Mouse (Mus musculus) cerebellum, adult 2 months (tissue): ENCODE data around the gene Zfp316.

Experiments used
- CTCF ChIP-seq: fragments of 200-500 bp; IDR thresholded peaks from 2 replicates; pipeline ENCODE4 v1.5.1; 2011; ENCODE audit warnings: low read depth, mild to moderate bottlenecking, control low read depth, low read length, moderate library complexity, borderline replicate concordance; ENCODE audit not compliant: insufficient read depth
- POLR2A ChIP-seq: fragments of 200-500 bp; IDR thresholded peaks from 2 replicates; pipeline ENCODE4 v1.6.1; 2011; ENCODE audit warnings: low read length, control low read depth, borderline replicate concordance; ENCODE audit not compliant: insufficient read depth

DNA sequence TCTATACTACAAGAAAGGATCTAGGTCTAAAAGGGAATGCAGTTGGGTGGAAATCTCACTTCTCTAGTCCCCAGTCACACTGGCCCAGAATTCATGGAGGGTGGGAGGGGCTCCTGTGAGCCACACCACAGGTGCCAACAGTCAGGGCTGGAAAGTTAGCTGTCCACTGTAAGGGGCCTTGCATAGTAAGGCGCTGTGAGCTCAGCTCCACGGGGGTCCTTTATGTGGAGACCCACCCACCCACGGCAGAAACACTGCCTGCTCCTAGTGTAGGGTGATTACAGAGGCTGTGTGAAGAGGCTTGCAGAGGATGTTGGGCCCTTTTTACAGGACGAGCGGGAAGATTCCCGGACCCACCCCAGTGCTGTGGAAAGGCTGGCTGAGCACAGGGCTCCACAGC lies 17.8 kb downstream of the Zfp316 start:
- TF ChIP-seq CTCF = no peak
- TF ChIP-seq POLR2A = no peak
